Mouse (Mus musculus) E14TG2a.4 (cell line): ENCODE measurements around the gene Hspa1a.
A peak's percentile ranks its signal among the peaks of the same experiment; 100 is the strongest.
"Not testable (repeated sequence)": the region's sequence is repeated elsewhere in the genome, so short reads cannot be mapped to it uniquely, and the experiment has no call there.

Source experiments
- H3K27me3 ChIP-seq: 2 replicates; pipeline ENCODE4 v1.6.1; 2014; ENCODE audit warnings: low read length, control low read depth; ENCODE audit not compliant: insufficient read depth
- H3K36me3 ChIP-seq: 2 replicates; pipeline ENCODE4 v1.6.1; 2014; ENCODE audit warnings: low read length, control low read depth; ENCODE audit not compliant: insufficient read depth
- H3K4me1 ChIP-seq: replicated peaks from 2 replicates; pipeline ENCODE4 v1.6.1; 2014; ENCODE audit warnings: low read depth, low read length, control low read depth
- H3K4me3 ChIP-seq: replicated peaks from 2 replicates; pipeline ENCODE4 v1.5.1; 2014; ENCODE audit warnings: mild to moderate bottlenecking, low read length
- H3K9me3 ChIP-seq: 2 replicates; pipeline ENCODE4 v1.6.1; 2014; ENCODE audit warnings: low read length, control low read depth
- CTCF ChIP-seq: conservative IDR thresholded peaks from 2 replicates; pipeline ENCODE4 v1.5.1; 2014; ENCODE audit warnings: low read length
- NANOG ChIP-seq: IDR thresholded peaks from 2 replicates; pipeline ENCODE4 v1.6.1; 2014; ENCODE audit warnings: borderline replicate concordance, low read length, mixed read lengths
- POU5F1 ChIP-seq: IDR thresholded peaks from 2 replicates; pipeline ENCODE4 v1.6.1; 2014; ENCODE audit warnings: low read length, borderline replicate concordance

The Hspa1a gene

DNA sequence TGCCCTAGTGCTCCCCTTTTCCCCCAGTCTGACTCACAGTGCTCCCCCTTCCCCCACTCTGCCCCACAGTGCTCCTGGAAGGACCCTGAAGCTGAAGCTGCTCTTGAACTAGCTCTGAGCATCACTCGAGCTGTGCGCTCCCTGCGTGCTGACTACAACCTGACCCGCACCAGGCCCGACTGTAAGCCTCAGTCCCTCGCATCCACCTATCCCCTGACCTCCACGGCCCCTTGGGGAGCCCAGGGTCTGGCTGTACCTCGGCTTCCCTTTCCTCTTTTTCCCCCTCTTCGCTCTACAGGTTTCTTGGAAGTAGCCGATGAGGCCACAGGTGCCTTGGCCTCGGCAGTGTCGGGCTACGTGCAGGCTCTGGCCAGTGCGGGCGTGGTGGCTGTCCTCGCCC lies 43.3 kb upstream of the Hspa1a start:
- Histone ChIP-seq H3K4me3 (peak overlapping the region; percentile 61), H3K36me3 (peaks cover 76% of the 10 kb centered on the region), H3K4me1 (peaks cover 94% of the 10 kb centered on the region), H3K27me3 (0 out of 2 replicates have a peak, but pooled peaks cover 5% of the 10 kb centered on the region), H3K9me3 (no peaks in the 10 kb centered on the region)
- TF ChIP-seq CTCF (no peak), NANOG (no peak), POU5F1 (no peak)

- Histone ChIP-seq H3K36me3 (peaks cover 97% of the 10 kb centered on the region), H3K4me3 (no peak overlapping the region), H3K9me3 (no peaks in the 10 kb centered on the region), H3K27me3 (no peaks in the 10 kb centered on the region), H3K4me1 (peaks cover 84% of the 10 kb centered on the region)
- TF ChIP-seq POU5F1 (no peak), CTCF (no peak), NANOG (no peak)
Measured at GRCm38 (mm10) chr17:35013221-35013620, 41.3 kb upstream of the Hspa1a start.

DNA sequence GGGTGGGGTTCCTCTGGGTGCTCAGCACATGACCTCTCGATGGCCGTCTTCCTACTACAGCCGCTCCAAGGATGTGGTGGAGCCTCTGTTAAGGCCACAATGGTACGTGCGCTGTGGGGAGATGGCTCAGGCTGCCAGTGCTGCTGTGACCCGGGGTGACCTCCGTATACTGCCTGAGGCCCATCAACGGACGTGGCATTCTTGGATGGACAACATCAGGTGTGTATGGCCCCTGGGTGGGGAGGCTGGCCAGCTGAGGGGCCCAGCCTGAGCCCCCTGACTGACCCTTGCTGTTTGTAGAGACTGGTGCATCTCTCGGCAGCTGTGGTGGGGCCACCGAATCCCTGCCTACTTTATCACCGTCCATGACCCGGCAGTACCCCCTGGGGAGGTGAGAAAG lies 40.5 kb upstream of the Hspa1a start:
- peaks cover 82% of the 10 kb centered on the region for H3K4me1 ChIP-seq
- no peak overlapping the region for H3K4me3 ChIP-seq
- H3K36me3 ChIP-seq: peaks cover 100% of the 10 kb centered on the region
- H3K27me3 ChIP-seq: no peaks in the 10 kb centered on the region
- TF ChIP-seq POU5F1 (no peak), CTCF (no peak), NANOG (no peak)
- no peaks in the 10 kb centered on the region for H3K9me3 ChIP-seq

- Histone ChIP-seq H3K4me1 (peaks cover 72% of the 10 kb centered on the region), H3K36me3 (peaks cover 100% of the 10 kb centered on the region), H3K9me3 (no peaks in the 10 kb centered on the region), H3K4me3 (no peak overlapping the region), H3K27me3 (no peaks in the 10 kb centered on the region)
- no peak for TF ChIP-seq NANOG
Measured at GRCm38 (mm10) chr17:35011440-35011839, 39.5 kb upstream of the Hspa1a start.

DNA sequence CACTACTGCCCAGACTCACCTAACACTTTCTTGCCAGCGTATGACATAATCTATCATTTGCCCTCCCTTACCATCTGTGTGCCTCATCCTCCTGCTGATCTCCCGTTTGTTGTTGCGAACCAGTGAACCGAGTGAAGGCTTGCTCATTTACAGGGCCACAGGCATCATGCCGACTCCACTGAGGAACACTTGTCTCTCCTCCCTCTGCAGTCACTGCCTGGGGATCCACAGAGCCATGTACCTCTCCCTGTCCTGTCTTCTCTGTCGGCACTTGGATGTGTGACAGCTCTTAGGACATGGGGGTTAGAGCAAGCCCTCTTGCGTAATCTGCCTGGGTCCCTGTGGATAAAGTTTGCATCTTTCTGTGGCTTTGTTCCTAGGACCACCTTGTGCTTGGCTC lies 37.6 kb upstream of the Hspa1a start:
- H3K9me3 ChIP-seq: no peaks in the 10 kb centered on the region
- no peak overlapping the region for H3K4me3 ChIP-seq
- H3K27me3 ChIP-seq: no peaks in the 10 kb centered on the region
- peaks cover 67% of the 10 kb centered on the region for H3K4me1 ChIP-seq
- TF ChIP-seq POU5F1 (no peak), NANOG (no peak), CTCF (no peak)
- H3K36me3 ChIP-seq: peaks cover 99% of the 10 kb centered on the region

GRCm38 (mm10) chr17:35007387-35007991 lies 35.5 kb upstream of the Hspa1a start:
- no peaks in the 10 kb centered on the region for H3K9me3 ChIP-seq

GRCm38 (mm10) chr17:35005902-35006301 lies 33.9 kb upstream of the Hspa1a start:
- not testable (repeated sequence) for H3K27me3 ChIP-seq, H3K9me3 ChIP-seq, H3K4me3 ChIP-seq
- H3K4me1 ChIP-seq: peaks cover 56% of the 10 kb centered on the region
- peaks cover 87% of the 10 kb centered on the region for H3K36me3 ChIP-seq

More at GRCm38 (mm10) chr17:35007387-35007991, 35.5 kb upstream of the Hspa1a start:
- no peak for TF ChIP-seq POU5F1
- no peak for TF ChIP-seq NANOG
- no peak for TF ChIP-seq CTCF
- Histone ChIP-seq H3K4me3 (no peak overlapping the region), H3K27me3 (no peaks in the 10 kb centered on the region), H3K36me3 (peaks cover 99% of the 10 kb centered on the region), H3K4me1 (peaks cover 67% of the 10 kb centered on the region)

- Histone ChIP-seq H3K36me3 (peaks cover 79% of the 10 kb centered on the region), H3K9me3 (no peaks in the 10 kb centered on the region), H3K4me1 (peaks cover 49% of the 10 kb centered on the region), H3K4me3 (peak overlapping the region; percentile 35; the same call in 1 of the 2 replicates), H3K27me3 (no peaks in the 10 kb centered on the region)
- no peak for TF ChIP-seq NANOG
- TF ChIP-seq POU5F1: no peak
- no peak for TF ChIP-seq CTCF
Measured at GRCm38 (mm10) chr17:35005158-35005557, 33.2 kb upstream of the Hspa1a start.

GRCm38 (mm10) chr17:35004075-35004717 lies 32.2 kb upstream of the Hspa1a start:
- Histone ChIP-seq H3K9me3 (no peaks in the 10 kb centered on the region), H3K4me1 (peaks cover 56% of the 10 kb centered on the region), H3K4me3 (0 out of 2 replicates have a peak overlapping the region, but pooled peaks have one; percentile 35), H3K27me3 (no peaks in the 10 kb centered on the region), H3K36me3 (peaks cover 71% of the 10 kb centered on the region)
- TF ChIP-seq CTCF: no peak
- no peak for TF ChIP-seq NANOG
- no peak for TF ChIP-seq POU5F1
